Mouse (Mus musculus) T-cell, adult 66 days (primary cell): ENCODE data around the gene Eya2. TPM values are rescaled to one million over a fixed set of nuclear protein-coding genes. Genes with fewer than 3 reads are reported as not detected.

Experiments used
- total RNA-seq, 2 experiments: library from RNA; stranded (reverse); gene quantifications; 3 replicates in 1 of 2; 4 replicates in 1 of 2; pipeline ENCODE4 v1.2.4; 2023

The Eya2 gene
- 10 to 100 TPM; 29.2 to 33.0 TPM for total RNA-seq

GRCm38 (mm10) chr2:165594907-165595675 is at the start of gene Eya2:
Eya2 (plus strand) TSS chr2:165595032.

Other genes with a start within 250 kb of the Eya2 start
- gene Zfp663, start 226.3 kb upstream of the Eya2 start, total RNA-seq: not detected
- gene Zfp334, start 206.8 kb upstream of the Eya2 start, total RNA-seq: not detected
- not detected for gene Ocstamp, start 194.6 kb upstream of the Eya2 start, total RNA-seq
- not detected for gene Slc13a3, start 121.8 kb upstream of the Eya2 start, total RNA-seq
- 10 to 100 TPM; 20.5 to 22.0 TPM for gene Trp53rka, start 101.7 kb upstream of the Eya2 start, total RNA-seq
- not detected for gene Slc2a10, start 91.2 kb upstream of the Eya2 start, total RNA-seq